Mouse (Mus musculus) testis, adult 2 months (tissue): Measurements from ENCODE around the gene Tecr.
"Not testable (repeated sequence)": the region's sequence is repeated elsewhere in the genome, so short reads cannot be mapped to it uniquely, and the experiment has no call there.

ENCODE experiments used
- CTCF ChIP-seq: fragments of 200-500 bp; IDR thresholded peaks from 2 replicates; pipeline ENCODE4 v1.5.1; 2012; ENCODE audit warnings: low read depth, mild to moderate bottlenecking, inconsistent platforms, low read length, moderate library complexity; ENCODE audit not compliant: control insufficient read depth, insufficient read depth, insufficient replicate concordance
- POLR2A ChIP-seq: fragments of 200-500 bp; IDR thresholded peaks from 2 replicates; pipeline ENCODE4 v1.6.1; 2012; ENCODE audit warnings: low read depth, mild to moderate bottlenecking, inconsistent platforms, low read length, moderate library complexity; ENCODE audit not compliant: control insufficient read depth

DNA sequence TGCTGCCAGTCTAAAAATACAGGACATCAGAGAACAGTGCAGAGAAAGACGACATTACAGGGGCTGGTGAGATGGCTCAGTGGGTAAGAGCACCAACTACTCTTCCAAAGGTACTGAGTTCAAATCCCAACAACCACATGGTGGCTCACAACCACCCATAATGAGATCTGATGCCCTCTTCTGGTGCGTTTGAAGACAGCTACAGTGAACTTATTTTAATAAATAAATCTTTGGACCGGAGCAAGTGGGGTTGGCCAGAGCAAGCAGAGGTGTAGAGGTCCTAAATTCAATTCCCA lies 12.8 kb downstream of the Tecr start:
- not testable (repeated sequence) for TF ChIP-seq CTCF, POLR2A
